Mouse (Mus musculus) CH12.LX (cell line): ENCODE data around the gene H2-Q10. TPM values are rescaled to one million over a fixed set of nuclear protein-coding genes. Genes with fewer than 3 reads are reported as not detected.

Experiments used
- DNase-seq: peaks from one replicate; pipeline ENCODE4 v3.0.0-alpha.2; 2013; ENCODE audit errors: extremely low read depth
- H3K27ac ChIP-seq: 2 replicates; pipeline ENCODE4 v1.5.1; 2012; ENCODE audit warnings: low read depth, mild to moderate bottlenecking, control low read depth, moderate library complexity; ENCODE audit not compliant: insufficient read depth
- H3K27me3 ChIP-seq: replicated peaks from 2 replicates; pipeline ENCODE3; 2012; ENCODE audit warnings: inconsistent platforms
- H3K36me3 ChIP-seq, 2 experiments: replicated peaks in 1 of 2; 2 replicates each; pipeline versions ENCODE3 to v1.6.1; 2012; ENCODE audit warnings: inconsistent platforms in 1 of 2, low read length in 1 of 2, mild to moderate bottlenecking in 1 of 2, mixed read lengths in 1 of 2, moderate library complexity in 1 of 2; ENCODE audit not compliant: control insufficient read depth in 1 of 2, insufficient read depth in 1 of 2
- H3K4me1 ChIP-seq, 2 experiments: 2 replicates each; pipeline ENCODE4 v1.6.1; 2012; ENCODE audit warnings: inconsistent platforms in 1 of 2, moderate library complexity in 1 of 2; ENCODE audit not compliant: insufficient read depth in 2 of 2, control insufficient read depth in 1 of 2
- H3K4me2 ChIP-seq: 2 replicates; pipeline ENCODE4 v1.6.1; 2012; ENCODE audit warnings: low read depth, mild to moderate bottlenecking, control low read depth; ENCODE audit not compliant: poor library complexity, insufficient read depth, severe bottlenecking
- H3K4me3 ChIP-seq, 3 experiments: fragments of 150-350 bp in 1 of 3; sonication (generic) in 1 of 3; replicated peaks in 1 of 3; 2 replicates each; pipeline versions ENCODE3 to v1.5.1; 2011 to 2012; ENCODE audit warnings: low read depth in 2 of 3, low read length in 2 of 3, mild to moderate bottlenecking in 2 of 3, moderate library complexity in 2 of 3, control low read depth in 1 of 3, improper control_type of control experiment in 1 of 3, inconsistent platforms in 1 of 3, mixed read lengths in 1 of 3; ENCODE audit not compliant: poor library complexity in 1 of 3
- H3K79me2 ChIP-seq: replicated peaks from 2 replicates; pipeline ENCODE4 v1.6.1; 2012; ENCODE audit warnings: mild to moderate bottlenecking, moderate library complexity; ENCODE audit not compliant: control insufficient read depth, poor library complexity, insufficient read depth, severe bottlenecking; ENCODE audit errors: extremely low read depth
- H3K9ac ChIP-seq: 2 replicates; pipeline ENCODE4 v1.6.1; 2012; ENCODE audit warnings: low read depth, mild to moderate bottlenecking, control low read depth, moderate library complexity; ENCODE audit not compliant: insufficient read depth
- H3K9me3 ChIP-seq: replicated peaks from 2 replicates; pipeline ENCODE3; 2012; ENCODE audit warnings: low read length, inconsistent platforms, mixed read lengths
- BHLHE40 ChIP-seq: IDR thresholded peaks from 2 replicates; pipeline ENCODE4 v1.6.1; 2011; ENCODE audit warnings: mild to moderate bottlenecking, low read depth, low read length, improper control_type of control experiment
- CTCF ChIP-seq, 2 experiments: IDR thresholded peaks in 1 of 2; conservative IDR thresholded peaks in 1 of 2; 2 replicates each; pipeline ENCODE4 v1.5.1; 2011 to 2012; ENCODE audit warnings: low read depth in 2 of 2, low read length in 2 of 2, improper control_type of control experiment in 1 of 2, inconsistent platforms in 1 of 2, mild to moderate bottlenecking in 1 of 2, moderate library complexity in 1 of 2
- E2F4 ChIP-seq: IDR thresholded peaks from 2 replicates; pipeline ENCODE4 v1.6.1; 2011; ENCODE audit warnings: low read depth, low read length, improper control_type of control experiment; ENCODE audit not compliant: insufficient replicate concordance
- ELF1 ChIP-seq: IDR thresholded peaks from 2 replicates; pipeline ENCODE4 v1.6.1; 2014; ENCODE audit warnings: low read depth, mild to moderate bottlenecking, inconsistent platforms, low read length, improper control_type of control experiment
- IRF4 ChIP-seq: IDR thresholded peaks from 2 replicates; pipeline ENCODE4 v1.6.1; 2014; ENCODE audit warnings: low read depth, mild to moderate bottlenecking, inconsistent platforms, low read length, improper control_type of control experiment
- JUN ChIP-seq: IDR thresholded peaks from 2 replicates; pipeline ENCODE4 v1.6.1; 2011; ENCODE audit warnings: low read depth, mild to moderate bottlenecking, low read length, improper control_type of control experiment, moderate library complexity; ENCODE audit not compliant: insufficient read depth
- KAT2A ChIP-seq: IDR thresholded peaks from 2 replicates; pipeline ENCODE4 v1.6.1; 2012; ENCODE audit warnings: low read length, improper control_type of control experiment, inconsistent platforms; ENCODE audit not compliant: insufficient replicate concordance
- MAX ChIP-seq: IDR thresholded peaks from 2 replicates; pipeline ENCODE4 v1.6.1; 2011; ENCODE audit warnings: low read length, improper control_type of control experiment
- MAZ ChIP-seq: IDR thresholded peaks from 2 replicates; pipeline ENCODE4 v1.6.1; 2012; ENCODE audit warnings: low read depth, mild to moderate bottlenecking, inconsistent platforms, low read length, improper control_type of control experiment, moderate library complexity
- MXI1 ChIP-seq: IDR thresholded peaks from 2 replicates; pipeline ENCODE4 v1.6.1; 2011; ENCODE audit warnings: mild to moderate bottlenecking, low read depth, low read length, improper control_type of control experiment
- NELFE ChIP-seq: IDR thresholded peaks from 2 replicates; pipeline ENCODE4 v1.6.1; 2011; ENCODE audit warnings: low read depth, low read length, improper control_type of control experiment
- NRF1 ChIP-seq: IDR thresholded peaks from 2 replicates; pipeline ENCODE4 v1.6.1; 2014; ENCODE audit warnings: low read depth, mild to moderate bottlenecking, inconsistent platforms, low read length, improper control_type of control experiment, moderate library complexity
- PAX5 ChIP-seq: IDR thresholded peaks from 2 replicates; pipeline ENCODE4 v1.6.1; 2012; ENCODE audit warnings: low read length, inconsistent platforms, mixed read lengths
- POLR2AphosphoS2 ChIP-seq: IDR thresholded peaks from 2 replicates; pipeline ENCODE4 v1.6.1; 2011; ENCODE audit warnings: low read depth, low read length, improper control_type of control experiment
- RAD21 ChIP-seq: IDR thresholded peaks from 2 replicates; pipeline ENCODE4 v1.6.1; 2011; ENCODE audit warnings: low read depth, mild to moderate bottlenecking, low read length, improper control_type of control experiment, moderate library complexity
- RCOR1 ChIP-seq: conservative IDR thresholded peaks from 2 replicates; pipeline ENCODE4 v1.6.1; 2012; ENCODE audit warnings: low read depth, mild to moderate bottlenecking, inconsistent platforms, low read length, improper control_type of control experiment
- SMC3 ChIP-seq: IDR thresholded peaks from 2 replicates; pipeline ENCODE4 v1.6.1; 2011; ENCODE audit warnings: low read depth, low read length, improper control_type of control experiment
- TCF12 ChIP-seq: IDR thresholded peaks from 2 replicates; pipeline ENCODE4 v1.6.1; 2014; ENCODE audit warnings: low read depth, mild to moderate bottlenecking, inconsistent platforms, low read length, improper control_type of control experiment
- UBTF ChIP-seq: IDR thresholded peaks from 2 replicates; pipeline ENCODE4 v1.6.1; 2012; ENCODE audit warnings: low read depth, mild to moderate bottlenecking, inconsistent platforms, low read length, improper control_type of control experiment, moderate library complexity
- USF1 ChIP-seq: IDR thresholded peaks from 2 replicates; pipeline ENCODE4 v1.6.1; 2014; ENCODE audit warnings: low read depth, mild to moderate bottlenecking, inconsistent platforms, low read length, improper control_type of control experiment
- USF2 ChIP-seq: conservative IDR thresholded peaks from 2 replicates; pipeline ENCODE4 v1.6.1; 2011; ENCODE audit warnings: low read depth, low read length, improper control_type of control experiment
- ZC3H11A ChIP-seq: IDR thresholded peaks from 2 replicates; pipeline ENCODE4 v1.6.1; 2012; ENCODE audit warnings: low read depth, mild to moderate bottlenecking, inconsistent platforms, low read length, improper control_type of control experiment
- ZMIZ1 ChIP-seq: IDR thresholded peaks from 2 replicates; pipeline ENCODE4 v1.6.1; 2012; ENCODE audit warnings: low read depth, mild to moderate bottlenecking, inconsistent platforms, low read length, improper control_type of control experiment
- ZNF384 ChIP-seq: IDR thresholded peaks from 2 replicates; pipeline ENCODE4 v1.6.1; 2012; ENCODE audit warnings: low read depth, low read length, improper control_type of control experiment, inconsistent platforms
- dilution Hi-C: fragments of 300-500 bp; cut with MboI; formaldehyde crosslinking; loops from 2 replicates; pipeline ENCODE4 v1.14.3; 2020; ENCODE audit warnings: low sequenced_read_pairs; ENCODE audit not compliant: extremely low pct_unique_long_range_greater_than_20kb, extremely low pct_ligation_motif_present
- in situ Hi-C: fragments of 300-500 bp; cut with MboI; formaldehyde crosslinking; loops from 3 replicates; pipeline ENCODE4 v1.14.3; 2019; ENCODE audit warnings: low sequenced_read_pairs, low pct_ligation_motif_present, low pct_unique_long_range_greater_than_20kb, mixed read lengths
- polyA plus RNA-seq: library from polyadenylated mRNA; unstranded; fragments of >175 nt; gene quantifications from 2 replicates; pipeline ENCODE4 v1.2.1, GENCODE M21; 2012; ENCODE audit warnings: low read depth; ENCODE audit not compliant: insufficient read length
- total RNA-seq, 2 experiments: library from RNA; depleted of rRNA; stranded (reverse); fragments of 300-350 nt in 1 of 2; fragments of >200 nt in 1 of 2; gene quantifications; 2 replicates each; pipeline ENCODE4 v1.2.3; 2012 to 2014

The H2-Q10 gene
- total and polyA plus RNA-seq, 3 experiments: 0.62 to 60.0 (median 2.4) TPM

GRCm38 (mm10) chr17:35504628-35505481 lies 35.0 kb downstream of the H2-Q10 start:
- H3K27me3 ChIP-seq: peaks cover 7% of the 10 kb centered on the region

GRCm38 (mm10) chr17:35505776-35506175 lies 35.9 kb downstream of the H2-Q10 start, which contains the start of gene Pou5f1:
TSS of gene Pou5f1 (plus strand) at chr17:35506018.
- no peak within 1 kb of the TSS for H3K9ac ChIP-seq
- TF ChIP-seq ZNF384 (no peak), TCF12 (no peak), MAZ (no peak), BHLHE40 (no peak), ZC3H11A (no peak), KAT2A (no peak), UBTF (no peak), CTCF (conservative IDR thresholded peaks at IDR 0.05 in 1 of 2, IDR thresholded peaks at IDR 0.05 in 1 of 2; ENCODE audit: low read depth in 2 of 2, low read length in 2 of 2) (no peak), E2F4 (no peak), POLR2AphosphoS2 (no peak), SMC3 (no peak), NELFE (no peak), RCOR1 (no peak), USF1 (no peak)
- no peaks in the 10 kb centered on the region for H3K9me3 ChIP-seq
- peaks cover 4% of the 10 kb centered on the region for H3K27me3 ChIP-seq
- no peak within 1 kb of the TSS for H3K4me2 ChIP-seq
- H3K4me3 ChIP-seq: no peak within 1 kb of the TSS
- H3K36me3 ChIP-seq: no peaks in the 10 kb centered on the region
- no peak within 1 kb of the TSS for H3K27ac ChIP-seq
- DNase-seq: no peak
- no peaks in the 10 kb centered on the region for H3K79me2 ChIP-seq
- dilution Hi-C loops: no loop called here
- in situ Hi-C loops: no loop called here
- peaks cover 0 to 18% of the 10 kb centered on the region in 2 experiments; a peak in 2 of 4 replicates for H3K4me1 ChIP-seq

More at GRCm38 (mm10) chr17:35504628-35505481, 35.0 kb downstream of the H2-Q10 start:
- H3K4me1 ChIP-seq: peaks cover 0 to 17% of the 10 kb centered on the region in 2 experiments; a peak in 2 of 4 replicates
- no peak overlapping the region for H3K4me2 ChIP-seq
- H3K79me2 ChIP-seq: no peaks in the 10 kb centered on the region
- H3K9me3 ChIP-seq: no peaks in the 10 kb centered on the region
- TF ChIP-seq E2F4: no peak
- no peak for TF ChIP-seq MAZ
- TF ChIP-seq NRF1: no peak
- no peak for TF ChIP-seq KAT2A
- TF ChIP-seq ZMIZ1: no peak
- TF ChIP-seq ELF1: no peak
- no peak for TF ChIP-seq JUN
- TF ChIP-seq USF1: no peak
- no peak for TF ChIP-seq UBTF
- TF ChIP-seq ZNF384: no peak
- no peak for TF ChIP-seq RAD21
- TF ChIP-seq PAX5: no peak
- no peak for TF ChIP-seq MAX
- no peak for TF ChIP-seq IRF4
- no peak for TF ChIP-seq MXI1
- TF ChIP-seq USF2: no peak
- in situ Hi-C loops (no loop called here), dilution Hi-C loops (no loop called here)
- H3K4me3 ChIP-seq: no peak overlapping the region
- H3K36me3 ChIP-seq: no peaks in the 10 kb centered on the region
- no peak for DNase-seq
- H3K9ac ChIP-seq: no peak overlapping the region
- H3K27ac ChIP-seq: no peak overlapping the region
